Mouse (Mus musculus): ENCODE measurements around the gene Sema7a.

Gene Sema7a

DNA sequence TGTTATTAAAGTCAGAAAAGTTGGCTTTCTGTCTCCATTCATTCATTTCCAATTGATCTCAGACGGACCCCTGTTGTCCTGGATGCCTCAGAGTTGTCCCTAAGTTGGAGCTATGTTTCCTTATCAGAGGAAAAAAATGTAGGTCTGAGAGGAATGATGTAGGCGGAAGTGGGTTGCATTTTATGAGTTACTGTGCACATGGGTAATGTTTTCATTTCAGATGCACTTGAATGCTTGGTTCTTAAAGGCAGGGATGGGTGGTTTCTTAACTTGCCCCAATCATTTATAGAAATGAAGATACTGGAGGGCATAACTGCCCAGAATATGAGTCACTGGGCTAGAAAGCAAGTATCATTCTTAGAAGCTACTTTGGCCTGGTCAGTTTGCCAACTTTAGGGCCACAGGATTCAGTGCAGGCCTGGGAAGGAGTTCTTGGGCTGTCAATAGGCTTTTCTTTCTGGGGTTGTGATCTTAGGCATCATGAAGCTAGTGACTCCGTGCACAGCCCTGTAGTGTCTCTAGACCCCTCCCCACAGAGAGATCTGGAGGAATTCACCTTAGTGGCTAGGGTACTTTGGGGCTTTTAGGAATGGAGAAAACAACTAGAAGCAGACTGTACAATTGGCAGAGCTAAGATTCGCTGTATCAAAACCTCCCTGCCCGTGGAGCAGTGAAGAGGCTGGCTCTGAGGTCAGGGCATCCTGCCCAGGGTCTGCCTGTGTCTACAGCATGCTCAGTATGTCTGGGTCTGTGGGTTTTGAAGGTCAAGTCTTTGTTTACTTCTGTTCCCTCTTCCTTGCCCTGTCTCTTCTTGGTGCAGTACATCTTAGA, 1.5 kb upstream of the Sema7a start:
- DNase-seq (ENCODE audit: low read depth, low spot score), result no peak

DNA sequence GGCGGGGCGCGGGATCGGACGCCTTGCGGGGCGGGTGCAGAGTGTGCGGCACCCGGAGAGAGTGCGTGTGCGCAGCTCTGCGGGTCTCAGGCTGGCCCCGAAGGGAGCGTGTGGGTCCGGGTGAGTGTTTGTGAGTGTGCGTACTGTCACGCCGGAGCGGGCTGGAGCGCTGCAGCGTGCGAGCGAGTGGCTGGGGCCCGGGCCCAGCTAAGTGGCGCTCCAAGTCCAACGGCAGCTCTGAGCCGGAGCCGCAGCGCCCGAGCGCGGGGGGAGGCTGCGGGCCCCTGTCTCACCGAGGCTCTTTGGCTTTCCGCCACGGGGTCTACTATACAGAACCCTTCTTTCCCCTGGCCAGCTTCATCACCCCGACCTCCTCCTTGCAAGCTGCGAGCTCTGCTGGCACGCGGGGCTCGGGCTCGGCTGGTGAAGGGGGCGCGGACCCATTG, 460 bp downstream of the Sema7a start:
- DNase-seq (ENCODE audit: low read depth, low spot score), result peak; percentile 70

DNA sequence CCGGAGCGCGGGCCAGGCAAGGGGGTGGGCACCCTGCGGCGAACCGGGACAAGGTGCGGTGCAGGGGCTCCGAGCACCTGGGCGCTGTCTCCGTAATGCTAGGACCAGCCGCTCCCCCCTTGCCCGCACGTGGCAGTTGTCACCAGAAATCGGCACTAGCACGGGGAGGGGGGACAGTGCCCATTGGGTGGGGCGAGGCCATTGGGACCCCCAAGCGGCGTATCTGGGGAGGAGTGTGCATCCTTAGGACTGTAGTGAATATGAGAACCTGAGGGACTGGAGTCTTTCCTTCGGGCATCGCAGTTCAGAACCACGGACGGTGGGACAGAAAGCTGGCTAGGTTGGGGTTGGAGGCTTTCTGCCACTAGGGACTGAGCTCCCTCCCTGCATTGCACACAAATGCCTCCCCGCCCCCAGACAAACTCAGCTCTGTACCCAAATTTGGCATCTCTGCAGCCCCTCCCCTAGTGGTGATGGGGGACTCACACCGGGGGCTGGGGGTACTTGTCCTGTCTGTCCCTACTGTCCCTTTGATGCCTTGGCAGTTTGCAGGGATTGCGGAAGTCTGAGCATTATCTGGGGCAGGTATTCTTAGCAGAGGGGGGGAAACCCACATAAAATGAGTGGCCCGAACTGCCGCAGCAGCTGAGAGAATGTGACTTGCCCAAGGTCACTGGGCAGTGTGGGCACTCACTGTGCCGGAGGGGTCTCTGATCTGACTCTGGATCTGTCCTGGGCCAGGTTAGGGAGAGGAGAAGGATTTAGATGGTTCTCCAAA, 1.1 kb downstream of the Sema7a start:
- DNase-seq (ENCODE audit: low read depth, low spot score), result peak; percentile 67

DNA sequence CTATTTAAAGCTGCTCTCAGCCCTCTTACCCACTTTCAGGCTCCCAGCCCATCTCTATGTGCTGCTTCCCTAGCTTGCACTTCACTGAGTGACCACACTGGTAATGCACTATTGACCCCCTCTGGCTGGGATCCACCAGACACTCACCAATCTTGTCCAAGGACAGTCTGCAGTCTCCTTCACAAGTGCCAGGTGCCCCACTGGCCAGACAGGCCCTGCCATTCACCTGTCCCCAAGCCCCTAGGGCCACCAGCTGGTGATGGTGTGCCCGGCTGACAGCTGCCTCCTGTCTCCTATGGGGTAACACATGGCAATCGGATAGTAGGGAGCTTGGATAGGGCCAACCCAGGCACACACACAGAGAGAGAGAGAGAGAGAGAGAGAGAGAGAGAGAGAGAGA, 2.1 kb downstream of the Sema7a start:
- no peak for DNase-seq (ENCODE audit: low read depth, low spot score)

DNA sequence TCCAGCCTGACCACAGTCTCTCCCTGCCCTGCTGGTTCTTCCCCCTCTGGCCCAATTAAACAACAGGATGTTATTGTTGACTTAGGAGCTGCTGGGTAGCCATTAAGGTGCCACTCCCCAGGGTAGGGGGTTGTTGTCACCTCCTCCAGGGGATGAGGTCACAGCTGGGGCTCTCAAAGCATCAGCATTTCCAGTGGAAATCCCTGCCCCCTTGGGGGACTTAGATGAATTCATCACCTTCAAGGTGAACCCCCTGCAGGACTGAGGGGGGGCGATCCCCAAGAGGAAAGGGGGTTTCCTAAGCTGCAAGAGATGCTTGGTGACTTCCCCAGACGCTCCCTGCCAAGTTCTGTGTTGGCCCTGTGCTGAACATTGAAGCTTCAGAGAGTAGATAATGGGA, 3.2 kb downstream of the Sema7a start:
- no peak for DNase-seq (ENCODE audit: low read depth, low spot score)

DNA sequence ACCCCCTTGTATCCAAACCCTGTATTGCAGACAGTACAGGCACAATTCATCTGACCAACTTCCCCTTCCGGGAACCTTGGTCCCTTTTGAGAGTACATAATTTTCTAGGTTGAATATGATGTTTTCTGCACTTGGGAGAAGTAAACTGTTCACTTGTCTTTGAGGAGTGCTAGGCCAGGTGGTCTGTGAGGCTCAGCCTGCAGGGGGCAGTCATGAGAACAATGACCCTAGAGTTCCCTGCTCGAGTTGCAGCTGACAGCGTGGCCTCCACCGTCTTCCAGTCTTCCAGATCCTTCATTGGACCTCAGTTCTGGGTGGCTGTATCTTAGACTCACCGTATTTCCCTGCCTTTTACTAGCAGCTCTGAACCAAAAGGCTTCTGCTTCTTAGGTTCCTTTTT, 4.7 kb downstream of the Sema7a start:
- peak; percentile 81 for DNase-seq (ENCODE audit: low read depth, low spot score)

DNA sequence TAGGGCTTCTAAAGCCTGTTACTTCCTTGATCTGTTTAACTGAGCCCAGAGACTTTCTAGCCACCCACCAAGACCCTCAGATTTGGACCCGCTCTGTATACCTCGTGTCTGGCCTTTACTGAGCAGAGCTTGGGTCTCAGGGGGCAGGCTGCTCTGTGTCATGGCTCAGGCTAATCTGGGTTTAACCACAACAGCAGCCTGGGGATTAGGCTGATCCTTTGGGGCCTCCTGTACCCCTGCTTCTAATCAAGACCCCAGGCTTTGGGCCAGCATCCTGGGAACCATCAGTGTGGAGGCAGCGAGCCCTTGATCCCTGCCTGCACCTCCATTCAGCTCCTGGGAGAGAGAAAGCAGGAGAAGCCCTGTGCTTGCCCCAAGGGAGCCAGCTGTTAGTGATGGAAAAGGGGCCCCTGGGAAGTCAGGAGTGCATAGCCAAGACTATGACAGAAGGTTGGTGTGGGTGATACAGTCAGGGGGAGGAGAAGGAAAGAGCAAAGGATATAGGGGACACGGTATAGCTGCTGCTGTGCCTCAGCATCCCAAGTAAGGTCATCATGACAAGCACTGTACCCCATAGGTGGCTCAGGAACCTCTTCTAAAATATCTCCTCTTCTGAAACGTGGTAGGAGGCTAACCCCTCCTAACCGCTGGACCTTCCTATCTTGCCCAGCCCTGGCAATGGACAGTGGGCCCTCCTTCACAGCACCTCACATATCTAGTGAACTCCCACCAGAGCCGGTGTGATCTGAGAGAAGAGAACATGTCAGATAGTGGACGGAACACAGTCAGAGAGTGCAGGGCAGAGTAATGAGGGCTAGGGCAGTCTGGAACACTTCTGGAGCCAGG, 6.1 kb downstream of the Sema7a start:
- DNase-seq (ENCODE audit: low read depth, low spot score), result no peak

DNA sequence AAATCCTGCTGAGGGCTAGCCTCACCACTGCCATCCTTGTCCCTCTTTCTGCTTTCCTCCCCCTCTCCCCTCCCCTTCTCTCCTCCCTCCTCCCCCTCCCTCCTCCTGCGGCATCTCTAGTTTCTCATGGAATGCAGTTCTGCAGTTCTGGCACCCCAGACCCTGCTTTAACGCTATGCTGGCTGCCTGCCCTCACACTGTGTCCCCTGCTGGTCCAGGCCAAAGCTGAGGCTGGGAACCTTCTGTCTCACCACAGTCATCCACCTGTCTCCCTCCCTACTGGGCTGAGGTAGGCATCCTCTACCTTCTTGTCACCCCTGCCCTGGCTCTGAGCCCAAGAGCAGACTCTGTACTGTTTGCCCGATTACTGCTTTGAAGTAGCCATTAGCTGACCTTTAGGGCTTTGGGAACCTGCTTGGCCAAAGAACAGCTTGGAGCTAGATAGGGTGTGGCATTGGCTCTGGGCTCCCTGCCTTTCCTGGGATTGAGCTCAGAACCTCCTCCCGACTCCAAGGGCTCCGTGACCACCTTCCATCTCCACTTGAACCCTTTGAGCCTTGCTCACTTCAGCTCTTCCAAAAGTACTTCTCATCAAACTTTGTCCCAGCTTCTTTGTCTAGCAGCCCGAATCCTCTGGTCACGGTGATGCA, 7.6 kb downstream of the Sema7a start:
- no peak for DNase-seq (ENCODE audit: low read depth, low spot score)

DNA sequence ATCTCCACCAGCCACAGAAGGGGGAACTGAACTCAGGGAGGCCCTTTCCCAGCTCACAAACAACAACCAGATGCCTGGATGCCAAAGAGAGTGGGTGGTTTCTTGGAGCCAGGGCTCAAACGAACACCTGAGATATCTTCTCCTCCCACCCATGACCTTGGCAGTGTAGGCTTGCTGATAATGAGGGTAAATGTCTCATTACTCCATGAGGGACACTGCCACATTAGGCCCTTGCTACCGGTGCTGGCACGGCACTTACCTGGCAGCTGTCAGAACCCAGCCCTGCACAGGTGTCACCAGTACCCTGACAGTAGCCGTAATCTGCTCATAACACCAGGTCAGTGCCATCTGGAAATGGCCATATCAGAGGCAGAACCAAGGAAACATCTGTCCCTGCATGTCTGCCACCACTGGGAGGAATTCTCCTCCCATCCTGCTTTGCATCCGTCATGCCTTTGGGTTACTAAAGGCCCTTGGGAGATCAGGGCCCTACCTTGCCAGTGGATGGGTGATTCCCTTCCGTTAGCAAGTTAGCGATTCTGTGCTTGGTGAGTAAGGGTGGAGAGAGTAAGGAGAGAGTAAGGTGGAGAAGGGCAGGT, 8.5 kb downstream of the Sema7a start:
- no peak for DNase-seq (ENCODE audit: low read depth, low spot score)

DNA sequence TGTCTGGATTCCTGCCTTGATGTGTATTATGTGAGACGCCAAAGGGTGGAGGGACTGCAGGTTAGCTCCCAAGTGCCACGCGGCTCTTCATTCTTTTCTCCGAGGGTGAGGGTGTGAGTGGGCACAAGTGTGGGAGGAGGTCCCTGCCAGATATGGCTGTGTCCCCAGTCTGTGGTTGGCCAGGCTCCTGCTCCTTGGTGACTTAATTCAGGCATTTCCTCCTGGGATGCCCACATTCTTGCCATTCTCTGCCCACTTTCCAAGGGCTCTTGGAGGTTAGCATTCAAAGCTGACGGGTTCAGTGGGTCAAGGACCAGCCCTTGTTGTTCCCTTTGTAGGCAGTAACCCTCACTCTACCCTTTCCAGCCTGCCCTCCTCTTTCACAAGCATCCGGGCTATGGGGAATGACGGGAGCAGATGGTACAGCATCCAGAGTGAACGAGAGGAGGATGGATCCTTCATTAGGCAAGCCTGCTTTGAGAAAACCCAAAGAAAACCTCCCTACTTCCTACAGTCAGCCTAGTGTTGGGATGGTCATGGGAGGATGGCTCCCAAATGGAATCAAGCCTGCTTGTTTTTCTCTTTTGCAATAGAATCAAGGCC, 9.3 kb downstream of the Sema7a start:
- DNase-seq (ENCODE audit: low read depth, low spot score), result no peak

DNA sequence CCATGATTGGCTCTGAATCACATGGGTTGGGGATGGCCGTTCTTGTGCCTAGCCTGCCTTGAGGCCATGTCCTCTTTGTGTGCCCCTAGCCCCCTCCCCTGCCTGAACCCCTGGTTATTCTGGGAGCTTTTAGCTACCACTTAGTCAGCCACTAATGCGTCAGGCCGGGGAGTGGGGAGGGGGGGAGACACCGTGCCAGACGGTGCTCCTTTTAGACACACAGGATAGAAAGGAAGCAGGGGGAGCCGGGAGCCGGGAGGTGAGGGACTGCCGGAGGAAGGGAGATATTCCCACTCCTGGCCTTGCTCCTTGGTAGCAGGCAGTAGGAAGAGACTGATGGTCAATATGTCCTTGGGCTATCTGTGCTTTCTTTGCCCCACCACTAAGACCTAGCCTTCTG, 10.0 kb downstream of the Sema7a start:
- no peak for DNase-seq (ENCODE audit: low read depth, low spot score)

DNA sequence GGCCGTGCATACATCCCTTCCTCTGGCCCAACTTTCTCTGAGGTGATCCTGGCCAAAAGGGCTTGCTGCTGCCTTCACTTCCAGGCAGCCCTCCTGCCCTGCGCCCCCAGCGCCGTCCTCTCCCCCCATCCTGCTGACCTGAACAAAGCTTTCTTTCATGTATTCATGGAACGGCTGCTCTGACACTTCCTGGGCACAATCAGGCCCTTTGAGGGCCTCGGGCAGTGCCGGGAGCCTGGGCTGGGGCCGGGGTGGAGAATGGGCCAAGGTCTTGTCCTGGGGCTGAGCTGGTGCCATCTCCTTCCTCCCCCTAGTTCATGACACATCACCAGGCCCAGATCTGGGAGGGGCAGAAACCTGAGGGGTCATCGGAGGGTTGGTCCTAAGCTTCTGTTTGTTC, 10.6 kb downstream of the Sema7a start:
- DNase-seq (ENCODE audit: low read depth, low spot score), result no peak

DNA sequence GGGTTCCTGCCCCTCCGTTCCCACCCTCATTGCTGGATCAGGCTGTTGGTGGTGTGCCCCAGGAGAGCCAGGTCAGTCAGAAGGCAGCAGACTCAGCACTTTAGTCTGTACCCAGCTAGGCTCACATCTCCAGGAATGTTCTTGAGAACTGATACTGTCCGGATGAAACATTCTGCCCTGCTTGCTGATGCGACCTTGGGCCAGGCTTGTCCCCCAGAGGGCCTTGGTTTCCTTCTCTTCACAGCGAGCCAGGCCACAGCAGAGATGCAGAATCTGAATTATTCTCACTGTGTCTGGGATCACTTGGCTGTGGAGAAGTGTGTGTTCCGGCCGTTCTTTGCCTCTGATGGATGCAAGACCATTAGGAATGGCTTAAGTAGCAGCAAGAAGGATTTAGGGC, 12.1 kb downstream of the Sema7a start:
- DNase-seq (ENCODE audit: low read depth, low spot score), result no peak

DNA sequence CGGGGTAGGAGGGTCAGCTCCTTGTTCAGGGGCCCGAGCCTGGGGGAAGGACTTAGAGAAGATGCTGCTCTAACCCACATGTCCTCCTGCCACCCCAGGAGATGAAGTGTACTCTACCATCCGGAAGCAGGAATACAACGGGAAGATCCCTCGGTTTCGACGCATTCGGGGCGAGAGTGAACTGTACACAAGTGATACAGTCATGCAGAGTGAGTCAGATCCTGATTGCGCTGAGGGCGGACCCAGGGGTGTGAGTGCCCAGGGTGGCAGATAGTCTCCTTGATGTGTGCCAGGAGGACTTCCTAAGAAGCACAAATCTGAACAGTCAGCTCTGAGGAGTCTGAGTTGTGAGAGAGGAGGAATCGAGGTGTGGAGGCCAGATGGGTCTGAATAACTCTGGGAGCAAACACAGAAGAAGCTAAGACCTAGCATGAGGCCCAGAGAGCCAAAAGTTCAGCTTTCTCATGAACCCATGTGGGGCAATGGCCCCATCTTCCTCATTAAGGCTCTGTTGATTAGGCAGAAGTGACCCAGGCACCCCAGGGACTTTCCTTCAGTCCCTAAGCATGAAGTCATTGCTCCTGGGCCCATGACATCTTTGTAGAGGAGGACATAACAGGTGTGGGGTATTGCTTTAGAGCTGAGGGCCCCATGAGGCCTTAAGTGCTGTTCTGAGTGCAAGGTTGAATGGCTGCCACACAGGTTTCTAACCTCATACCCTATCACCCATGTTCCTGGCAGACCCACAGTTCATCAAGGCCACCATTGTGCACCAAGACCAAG, 15.2 kb downstream of the Sema7a start:
- no peak for DNase-seq (ENCODE audit: low read depth, low spot score)

DNA sequence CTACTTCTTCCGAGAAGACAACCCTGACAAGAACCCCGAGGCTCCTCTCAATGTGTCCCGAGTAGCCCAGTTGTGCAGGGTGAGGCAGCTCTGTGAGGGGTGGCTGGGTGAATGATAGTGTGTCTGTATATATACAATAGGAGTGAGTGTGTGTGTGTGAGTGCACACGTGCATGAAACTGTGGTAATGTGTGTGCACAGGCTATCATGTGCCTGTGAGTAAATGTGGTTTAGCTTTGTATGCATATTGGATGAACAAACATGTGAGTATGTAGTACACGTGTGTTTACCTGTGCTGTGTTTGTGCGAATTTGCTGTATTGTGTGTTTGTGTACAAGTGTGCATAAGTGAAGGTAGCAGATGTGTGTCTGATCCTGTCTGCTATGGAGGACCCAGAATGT, 15.9 kb downstream of the Sema7a start:
- no peak for DNase-seq (ENCODE audit: low read depth, low spot score)

DNA sequence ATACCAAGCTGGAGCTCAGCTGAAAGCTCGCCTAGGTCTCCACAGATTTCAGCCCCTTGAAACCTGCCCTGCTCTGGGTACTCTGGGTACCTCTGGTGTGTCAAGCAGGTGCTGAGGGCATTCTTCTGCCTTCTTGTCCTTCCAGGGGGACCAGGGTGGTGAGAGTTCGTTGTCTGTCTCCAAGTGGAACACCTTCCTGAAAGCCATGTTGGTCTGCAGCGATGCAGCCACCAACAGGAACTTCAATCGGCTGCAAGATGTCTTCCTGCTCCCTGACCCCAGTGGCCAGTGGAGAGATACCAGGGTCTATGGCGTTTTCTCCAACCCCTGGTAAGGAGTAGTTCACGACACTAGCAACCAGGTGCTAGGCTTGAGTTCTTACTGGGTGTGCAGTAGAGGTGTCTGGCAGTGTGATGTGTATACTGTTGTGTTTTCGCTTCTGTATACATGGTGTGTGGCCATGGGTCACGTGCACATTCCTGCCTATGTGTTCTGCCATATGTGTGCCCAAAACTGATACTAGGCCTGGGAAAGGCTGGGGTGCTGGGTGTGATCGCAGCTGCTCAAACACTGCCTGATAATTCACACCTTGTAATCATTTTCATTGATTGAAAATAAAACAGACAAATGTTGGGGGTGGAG, 16.4 kb downstream of the Sema7a start:
- no peak for DNase-seq (ENCODE audit: low read depth, low spot score)

DNA sequence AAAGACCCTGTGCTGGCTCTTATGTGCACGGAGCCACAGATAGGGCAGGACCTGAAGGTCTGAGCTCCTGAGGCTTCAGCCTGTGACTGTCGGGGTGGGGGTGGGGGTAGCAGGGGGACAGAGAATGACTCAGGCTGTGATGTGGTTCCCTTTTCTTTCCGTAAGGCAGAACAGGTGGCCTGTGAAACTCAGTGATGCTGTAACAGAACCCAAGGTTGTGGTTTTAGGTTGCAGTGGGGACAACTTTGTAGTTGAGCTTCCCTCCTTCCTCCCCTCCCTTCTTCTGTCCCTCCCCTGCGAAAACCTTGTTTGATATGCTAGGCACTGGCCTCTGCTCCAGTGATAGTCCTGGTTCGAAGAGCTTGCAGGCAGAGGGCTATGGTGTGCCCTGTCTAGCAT, 16.9 kb downstream of the Sema7a start:
- DNase-seq (ENCODE audit: low read depth, low spot score), result no peak

DNA sequence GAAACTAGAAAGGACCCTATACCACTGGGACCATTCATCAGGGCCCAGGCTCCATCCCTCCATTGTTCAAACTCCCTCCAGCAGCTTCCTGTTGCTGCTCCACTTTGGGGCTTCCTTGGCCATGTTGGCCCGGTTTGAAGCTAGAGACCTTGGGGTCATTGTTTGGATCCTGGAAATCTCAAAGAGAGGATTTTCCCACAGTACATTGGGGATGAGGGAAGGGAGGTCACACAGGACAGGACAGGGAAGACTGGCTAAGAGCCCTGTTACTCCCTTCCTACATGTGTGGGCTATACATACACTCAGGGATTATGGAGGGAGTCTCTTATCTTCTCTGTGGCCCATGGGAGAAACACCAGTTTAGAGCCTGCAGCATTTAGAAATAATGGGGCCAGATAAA, 18.7 kb downstream of the Sema7a start:
- DNase-seq (ENCODE audit: low read depth, low spot score), result no peak

DNA sequence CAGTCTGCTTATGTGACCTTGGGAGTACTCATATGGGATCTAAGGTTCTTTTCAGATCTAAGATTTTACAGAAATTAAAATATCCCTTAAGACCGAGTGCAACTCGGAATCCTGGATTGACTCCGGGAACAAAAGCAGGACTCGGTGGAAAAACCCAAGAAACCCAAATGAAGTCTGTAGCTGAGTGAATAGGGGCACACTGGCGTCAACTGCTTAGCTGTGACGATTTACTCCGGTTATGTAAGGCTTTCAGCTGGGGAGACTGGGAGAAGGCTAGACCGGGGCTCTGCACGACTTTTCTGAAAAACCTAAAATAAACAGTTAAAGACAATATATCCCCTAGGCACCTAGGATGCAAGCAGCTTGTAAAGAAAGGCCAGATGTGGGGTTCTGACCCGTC, 19.5 kb downstream of the Sema7a start:
- DNase-seq (ENCODE audit: low read depth, low spot score), result no peak

Measured in ZHBTc4 (cell line).